Mouse (Mus musculus) ES-E14 (cell line): ENCODE results near the gene Arsk.

Experiments used
- CHD2 ChIP-seq: IDR thresholded peaks from 2 replicates; pipeline ENCODE4 v1.6.1; 2014; ENCODE audit warnings: mild to moderate bottlenecking, low read depth, low read length, inconsistent platforms
- HCFC1 ChIP-seq: IDR thresholded peaks from 2 replicates; pipeline ENCODE4 v1.6.1; 2012; ENCODE audit warnings: low read length, inconsistent platforms, borderline replicate concordance; ENCODE audit not compliant: insufficient read depth
- MAFK ChIP-seq: IDR thresholded peaks from 2 replicates; pipeline ENCODE4 v1.6.1; 2014; ENCODE audit warnings: mild to moderate bottlenecking, low read depth, low read length, inconsistent platforms; ENCODE audit not compliant: insufficient read depth
- ZC3H11A ChIP-seq: IDR thresholded peaks from 2 replicates; pipeline ENCODE4 v1.6.1; 2012; ENCODE audit warnings: low read depth, mild to moderate bottlenecking, inconsistent platforms, low read length, borderline replicate concordance
- ZNF384 ChIP-seq: IDR thresholded peaks from 2 replicates; pipeline ENCODE4 v1.6.1; 2012; ENCODE audit warnings: low read depth, low read length, inconsistent platforms

DNA sequence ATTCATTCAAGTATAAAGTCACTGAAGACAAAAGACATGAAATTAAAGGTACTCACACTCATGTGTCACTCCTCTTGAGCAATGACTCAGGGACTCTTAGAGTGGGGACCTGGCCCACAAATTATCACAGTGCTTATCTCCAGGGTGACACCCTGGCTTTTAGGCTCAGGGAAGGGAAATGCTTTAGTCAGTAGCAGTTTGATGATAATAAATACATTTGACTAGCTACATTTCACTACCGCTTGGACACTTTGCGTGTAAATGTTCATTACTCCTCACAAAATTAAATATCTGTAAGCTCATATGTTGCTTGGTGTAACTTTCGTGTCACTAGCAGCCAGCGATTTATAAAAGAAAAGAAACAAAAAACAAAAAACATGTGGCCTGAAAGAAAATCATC lies 81.0 kb downstream of the Arsk start:
- TF ChIP-seq HCFC1 (no peak), ZNF384 (no peak), CHD2 (no peak), ZC3H11A (no peak), MAFK (no peak)
